Mouse (Mus musculus) CH12.LX (cell line): ENCODE measurements around the gene Sbno1. TPM values are rescaled to one million over a fixed set of nuclear protein-coding genes. Genes with fewer than 3 reads are reported as not detected.
"Not testable (repeated sequence)": the region's sequence is repeated elsewhere in the genome, so short reads cannot be mapped to it uniquely, and the experiment has no call there.

Experiments
- DNase-seq: peaks from one replicate; pipeline ENCODE4 v3.0.0-alpha.2; 2013; ENCODE audit errors: extremely low read depth
- H3K27ac ChIP-seq: 2 replicates; pipeline ENCODE4 v1.5.1; 2012; ENCODE audit warnings: low read depth, mild to moderate bottlenecking, control low read depth, moderate library complexity; ENCODE audit not compliant: insufficient read depth
- H3K27me3 ChIP-seq: replicated peaks from 2 replicates; pipeline ENCODE3; 2012; ENCODE audit warnings: inconsistent platforms
- H3K36me3 ChIP-seq, 2 experiments: replicated peaks in 1 of 2; 2 replicates each; pipeline versions ENCODE3 to v1.6.1; 2012; ENCODE audit warnings: inconsistent platforms in 1 of 2, low read length in 1 of 2, mild to moderate bottlenecking in 1 of 2, mixed read lengths in 1 of 2, moderate library complexity in 1 of 2; ENCODE audit not compliant: control insufficient read depth in 1 of 2, insufficient read depth in 1 of 2
- H3K4me1 ChIP-seq, 2 experiments: 2 replicates each; pipeline ENCODE4 v1.6.1; 2012; ENCODE audit warnings: inconsistent platforms in 1 of 2, moderate library complexity in 1 of 2; ENCODE audit not compliant: insufficient read depth in 2 of 2, control insufficient read depth in 1 of 2
- H3K4me2 ChIP-seq: 2 replicates; pipeline ENCODE4 v1.6.1; 2012; ENCODE audit warnings: low read depth, mild to moderate bottlenecking, control low read depth; ENCODE audit not compliant: poor library complexity, insufficient read depth, severe bottlenecking
- H3K4me3 ChIP-seq, 3 experiments: fragments of 150-350 bp in 1 of 3; sonication (generic) in 1 of 3; replicated peaks in 1 of 3; 2 replicates each; pipeline versions ENCODE3 to v1.5.1; 2011 to 2012; ENCODE audit warnings: low read depth in 2 of 3, low read length in 2 of 3, mild to moderate bottlenecking in 2 of 3, moderate library complexity in 2 of 3, control low read depth in 1 of 3, improper control_type of control experiment in 1 of 3, inconsistent platforms in 1 of 3, mixed read lengths in 1 of 3; ENCODE audit not compliant: poor library complexity in 1 of 3
- H3K79me2 ChIP-seq: replicated peaks from 2 replicates; pipeline ENCODE4 v1.6.1; 2012; ENCODE audit warnings: mild to moderate bottlenecking, moderate library complexity; ENCODE audit not compliant: control insufficient read depth, poor library complexity, insufficient read depth, severe bottlenecking; ENCODE audit errors: extremely low read depth
- H3K9ac ChIP-seq: 2 replicates; pipeline ENCODE4 v1.6.1; 2012; ENCODE audit warnings: low read depth, mild to moderate bottlenecking, control low read depth, moderate library complexity; ENCODE audit not compliant: insufficient read depth
- H3K9me3 ChIP-seq: replicated peaks from 2 replicates; pipeline ENCODE3; 2012; ENCODE audit warnings: low read length, inconsistent platforms, mixed read lengths
- ELF1 ChIP-seq: IDR thresholded peaks from 2 replicates; pipeline ENCODE4 v1.6.1; 2014; ENCODE audit warnings: low read depth, mild to moderate bottlenecking, inconsistent platforms, low read length, improper control_type of control experiment
- ETS1 ChIP-seq: conservative IDR thresholded peaks from 2 replicates; pipeline ENCODE4 v1.6.1; 2012; ENCODE audit warnings: low read depth, mild to moderate bottlenecking, inconsistent platforms, low read length, improper control_type of control experiment, moderate library complexity
- JUN ChIP-seq: IDR thresholded peaks from 2 replicates; pipeline ENCODE4 v1.6.1; 2011; ENCODE audit warnings: low read depth, mild to moderate bottlenecking, low read length, improper control_type of control experiment, moderate library complexity; ENCODE audit not compliant: insufficient read depth
- JUND ChIP-seq: conservative IDR thresholded peaks from 2 replicates; pipeline ENCODE4 v1.6.1; 2011; ENCODE audit warnings: low read depth, low read length, improper control_type of control experiment
- KAT2A ChIP-seq: IDR thresholded peaks from 2 replicates; pipeline ENCODE4 v1.6.1; 2012; ENCODE audit warnings: low read length, improper control_type of control experiment, inconsistent platforms; ENCODE audit not compliant: insufficient replicate concordance
- MAFK ChIP-seq: IDR thresholded peaks from 2 replicates; pipeline ENCODE4 v1.6.1; 2011; ENCODE audit warnings: low read length, improper control_type of control experiment; ENCODE audit not compliant: insufficient replicate concordance
- MAX ChIP-seq: IDR thresholded peaks from 2 replicates; pipeline ENCODE4 v1.6.1; 2011; ENCODE audit warnings: low read length, improper control_type of control experiment
- MYC ChIP-seq: IDR thresholded peaks from 2 replicates; pipeline ENCODE4 v1.6.1; 2011; ENCODE audit warnings: low read depth, mild to moderate bottlenecking, improper control_type of control experiment, low read length
- NELFE ChIP-seq: IDR thresholded peaks from 2 replicates; pipeline ENCODE4 v1.6.1; 2011; ENCODE audit warnings: low read depth, low read length, improper control_type of control experiment
- RCOR1 ChIP-seq: conservative IDR thresholded peaks from 2 replicates; pipeline ENCODE4 v1.6.1; 2012; ENCODE audit warnings: low read depth, mild to moderate bottlenecking, inconsistent platforms, low read length, improper control_type of control experiment
- TBP ChIP-seq: conservative IDR thresholded peaks from 2 replicates; pipeline ENCODE4 v1.6.1; 2011; ENCODE audit warnings: low read depth, low read length, improper control_type of control experiment
- USF2 ChIP-seq: conservative IDR thresholded peaks from 2 replicates; pipeline ENCODE4 v1.6.1; 2011; ENCODE audit warnings: low read depth, low read length, improper control_type of control experiment
- ZMIZ1 ChIP-seq: IDR thresholded peaks from 2 replicates; pipeline ENCODE4 v1.6.1; 2012; ENCODE audit warnings: low read depth, mild to moderate bottlenecking, inconsistent platforms, low read length, improper control_type of control experiment
- ZNF384 ChIP-seq: IDR thresholded peaks from 2 replicates; pipeline ENCODE4 v1.6.1; 2012; ENCODE audit warnings: low read depth, low read length, improper control_type of control experiment, inconsistent platforms
- dilution Hi-C: fragments of 300-500 bp; cut with MboI; formaldehyde crosslinking; loops from 2 replicates; pipeline ENCODE4 v1.14.3; 2020; ENCODE audit warnings: low sequenced_read_pairs; ENCODE audit not compliant: extremely low pct_unique_long_range_greater_than_20kb, extremely low pct_ligation_motif_present
- in situ Hi-C: fragments of 300-500 bp; cut with MboI; formaldehyde crosslinking; loops from 3 replicates; pipeline ENCODE4 v1.14.3; 2019; ENCODE audit warnings: low sequenced_read_pairs, low pct_ligation_motif_present, low pct_unique_long_range_greater_than_20kb, mixed read lengths
- polyA plus RNA-seq: library from polyadenylated mRNA; unstranded; fragments of >175 nt; gene quantifications from 2 replicates; pipeline ENCODE4 v1.2.1, GENCODE M21; 2012; ENCODE audit warnings: low read depth; ENCODE audit not compliant: insufficient read length
- total RNA-seq, 2 experiments: library from RNA; depleted of rRNA; stranded (reverse); fragments of 300-350 nt in 1 of 2; fragments of >200 nt in 1 of 2; gene quantifications; 2 replicates each; pipeline ENCODE4 v1.2.3; 2012 to 2014

Sbno1 gene
- total and polyA plus RNA-seq, 3 experiments: 35.0 to 48.5 (median 38.3) TPM

GRCm38 (mm10) chr5:124364173-124364918, 61.5 kb downstream of the Sbno1 start:
- Histone ChIP-seq H3K9ac (no peak overlapping the region), H3K9me3 (no peaks in the 10 kb centered on the region), H3K36me3 (peaks cover 2 to 17% of the 10 kb centered on the region in 2 experiments), H3K4me3 (no peak overlapping the region), H3K27ac (no peak overlapping the region), H3K27me3 (no peaks in the 10 kb centered on the region), H3K4me2 (no peak overlapping the region), H3K4me1 (peaks cover 0 to 8% of the 10 kb centered on the region in 2 experiments; a peak in 1 of 4 replicates), H3K79me2 (no peaks in the 10 kb centered on the region)
- in situ Hi-C loops (no loop called here), dilution Hi-C loops (no loop called here)
- TF ChIP-seq JUND: no peak
- no peak for TF ChIP-seq RCOR1
- TF ChIP-seq MYC: no peak
- TF ChIP-seq NELFE: no peak
- no peak for TF ChIP-seq MAFK
- TF ChIP-seq ETS1: no peak
- TF ChIP-seq KAT2A: no peak
- TF ChIP-seq ZNF384: no peak
- TF ChIP-seq TBP: no peak
- TF ChIP-seq ZMIZ1: no peak
- no peak for TF ChIP-seq MAX
- no peak for TF ChIP-seq ELF1
- TF ChIP-seq JUN: no peak
- no peak for TF ChIP-seq USF2
- DNase-seq: no peak

GRCm38 (mm10) chr5:124362982-124363381, 62.8 kb downstream of the Sbno1 start, which contains the start of gene Cdk2ap1:
Cdk2ap1 (minus strand) TSS chr5:124363082.
- H3K4me3 ChIP-seq, in situ Hi-C loops, H3K79me2 ChIP-seq, H3K36me3 ChIP-seq, DNase-seq, H3K27ac ChIP-seq, H3K9ac ChIP-seq, H3K4me2 ChIP-seq, H3K9me3 ChIP-seq, H3K27me3 ChIP-seq, H3K4me1 ChIP-seq, dilution Hi-C loops: not testable (repeated sequence)
